Mouse (Mus musculus): ENCODE measurements at regions not wholly inside any gene's neighbourhood (a gene's known extent, or its start where the extent isn't known, plus 50 kb on each side); places are given as distances from the start of the nearest gene placed in this dataset.
A peak's percentile ranks its signal among the peaks of the same experiment; 100 is the strongest.

GRCm38 (mm10) chr12:99067962-99068361 lies 147.6 kb downstream of the Ttc8 start:
- H3K27ac ChIP-seq: no peak overlapping the region
- no peak for ATAC-seq (ENCODE audit: insufficient read depth, low FRiP score, low read depth)
- 40% methylated on average over 3 of the region's 3 CpGs for WGBS

GRCm38 (mm10) chr12:99073766-99074165 lies 153.4 kb downstream of the Ttc8 start:
- Histone ChIP-seq H3K27me3 (replicated peaks) (no peaks in the 10 kb centered on the region), H3K4me1 (no peaks in the 10 kb centered on the region)
- whole genome bisulfite sequencing: 86% methylated on average over 5 of the region's 5 CpGs

More at GRCm38 (mm10) chr12:99067962-99068361, 147.6 kb downstream of the Ttc8 start:
- no peaks in the 10 kb centered on the region for H3K27me3 ChIP-seq (replicated peaks)
- H3K4me3 ChIP-seq (replicated peaks): no peak overlapping the region
- H3K4me1 ChIP-seq: no peaks in the 10 kb centered on the region
- no peak overlapping the region for H3K4me2 ChIP-seq
- H3K36me3 ChIP-seq: no peaks in the 10 kb centered on the region
- no peak overlapping the region for H3K9ac ChIP-seq
- H3K9me3 ChIP-seq: no peaks in the 10 kb centered on the region

GRCm38 (mm10) chr12:99077366-99077765 lies 157.0 kb downstream of the Ttc8 start:
- H3K4me1 ChIP-seq: no peaks in the 10 kb centered on the region

More at GRCm38 (mm10) chr12:99073766-99074165, 153.4 kb downstream of the Ttc8 start:
- Histone ChIP-seq H3K27ac (no peak overlapping the region), H3K9me3 (no peaks in the 10 kb centered on the region), H3K4me2 (no peak overlapping the region), H3K36me3 (no peaks in the 10 kb centered on the region), H3K9ac (no peak overlapping the region), H3K4me3 (replicated peaks) (no peak overlapping the region)
- ATAC-seq (ENCODE audit: insufficient read depth, low FRiP score, low read depth): no peak

GRCm38 (mm10) chr12:99079873-99080272 lies 159.5 kb downstream of the Ttc8 start:
- no peaks in the 10 kb centered on the region for H3K9me3 ChIP-seq
- H3K9ac ChIP-seq: no peak overlapping the region
- H3K4me2 ChIP-seq: no peak overlapping the region
- no peak for ATAC-seq (ENCODE audit: insufficient read depth, low FRiP score, low read depth)
- H3K36me3 ChIP-seq: no peaks in the 10 kb centered on the region
- 0 out of 2 replicates have a peak, but pooled peaks cover 9% of the 10 kb centered on the region for H3K27me3 ChIP-seq (replicated peaks)
- H3K4me3 ChIP-seq (replicated peaks): no peak overlapping the region
- no peaks in the 10 kb centered on the region for H3K4me1 ChIP-seq
- WGBS: 90% methylated on average over 1 of the region's 1 CpGs
- H3K27ac ChIP-seq: no peak overlapping the region

More at GRCm38 (mm10) chr12:99077366-99077765, 157.0 kb downstream of the Ttc8 start:
- no peaks in the 10 kb centered on the region for H3K27me3 ChIP-seq (replicated peaks)
- no peaks in the 10 kb centered on the region for H3K36me3 ChIP-seq
- no peak overlapping the region for H3K4me2 ChIP-seq
- H3K9me3 ChIP-seq: no peaks in the 10 kb centered on the region
- H3K9ac ChIP-seq: no peak overlapping the region
- no peak overlapping the region for H3K4me3 ChIP-seq (replicated peaks)
- H3K27ac ChIP-seq: no peak overlapping the region
- ATAC-seq (ENCODE audit: insufficient read depth, low FRiP score, low read depth): no peak
- 47% methylated on average over 3 of the region's 3 CpGs for WGBS

DNA sequence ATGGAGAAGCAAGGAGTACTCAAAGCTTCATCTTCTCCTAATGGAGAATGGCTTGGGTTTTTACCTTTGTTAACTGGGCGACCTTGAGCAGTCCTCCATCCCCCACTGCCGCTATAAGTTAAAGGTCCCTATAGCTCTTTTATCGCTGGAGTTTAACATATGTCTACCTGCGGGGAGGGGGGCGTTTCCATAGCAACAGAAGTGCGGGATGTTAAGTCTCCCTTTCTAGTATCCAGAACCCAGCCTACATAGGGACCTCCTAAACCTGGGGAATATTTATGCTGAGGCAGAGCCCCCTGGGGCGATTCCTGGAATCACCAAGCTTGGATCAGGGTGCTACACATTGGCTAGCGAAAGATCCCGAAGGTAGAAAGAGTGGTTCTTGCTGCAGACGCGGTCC lies 163.2 kb downstream of the Ttc8 start:
- H3K4me2 ChIP-seq: no peak overlapping the region
- no peak overlapping the region for H3K4me3 ChIP-seq (replicated peaks)
- H3K27me3 ChIP-seq (replicated peaks): 0 out of 2 replicates have a peak, but pooled peaks cover 14% of the 10 kb centered on the region
- H3K4me1 ChIP-seq: no peaks in the 10 kb centered on the region
- WGBS: 37% methylated on average over 11 of the region's 11 CpGs
- H3K9me3 ChIP-seq: no peaks in the 10 kb centered on the region
- no peak for ATAC-seq (ENCODE audit: insufficient read depth, low FRiP score, low read depth)
- H3K9ac ChIP-seq: no peak overlapping the region
- H3K36me3 ChIP-seq: no peaks in the 10 kb centered on the region
- H3K27ac ChIP-seq: no peak overlapping the region

DNA sequence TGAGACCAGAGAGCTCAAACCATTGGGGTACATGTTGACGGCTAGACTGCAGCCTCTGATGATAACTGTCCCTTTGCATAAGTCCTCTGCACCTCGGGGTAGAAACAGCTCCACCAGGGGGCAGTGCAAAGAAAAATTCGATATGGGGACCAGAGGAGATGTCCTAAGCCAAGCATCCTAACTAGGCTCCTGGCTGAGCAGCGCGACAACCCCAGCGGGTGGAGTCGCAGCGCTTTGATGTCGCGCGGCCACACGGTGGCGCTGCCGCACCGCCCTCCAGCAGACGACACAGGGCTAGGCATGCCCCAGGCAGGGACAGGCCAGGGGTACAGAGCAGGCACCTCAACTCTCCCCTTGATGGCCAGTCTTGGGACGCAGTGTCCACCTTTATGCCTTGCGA lies 163.8 kb downstream of the Ttc8 start:
- 0 out of 2 replicates have a peak, but pooled peaks cover 18% of the 10 kb centered on the region for H3K27me3 ChIP-seq (replicated peaks)
- H3K9me3 ChIP-seq: no peaks in the 10 kb centered on the region
- H3K27ac ChIP-seq: no peak overlapping the region
- ATAC-seq (ENCODE audit: insufficient read depth, low FRiP score, low read depth): peak; percentile 79
- no peaks in the 10 kb centered on the region for H3K36me3 ChIP-seq
- no peaks in the 10 kb centered on the region for H3K4me1 ChIP-seq
- no peak overlapping the region for H3K4me2 ChIP-seq
- no peak overlapping the region for H3K4me3 ChIP-seq (replicated peaks)
- 3% methylated on average over 18 of the region's 18 CpGs for WGBS
- H3K9ac ChIP-seq: no peak overlapping the region

DNA sequence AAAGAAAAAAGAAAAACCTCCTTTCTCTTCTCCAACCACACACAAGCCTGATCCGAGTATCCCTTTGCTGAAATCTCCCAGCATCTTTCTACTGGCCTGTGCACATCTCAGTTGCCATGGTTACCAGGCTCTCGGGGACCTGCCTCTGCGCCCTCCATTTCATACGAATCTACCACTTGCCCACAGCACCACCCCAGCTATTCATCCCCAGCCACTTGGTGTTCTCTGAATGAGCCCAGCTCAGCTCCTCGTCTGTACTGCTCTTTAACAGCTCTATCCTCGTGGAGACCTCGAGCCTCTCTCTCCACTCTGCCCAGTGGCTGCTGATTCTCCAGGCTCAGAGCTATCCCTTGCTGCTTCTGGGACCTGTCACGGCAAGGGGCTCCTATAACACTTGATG lies 166.9 kb downstream of the Ttc8 start:
- WGBS: 62% methylated on average over 8 of the region's 8 CpGs

GRCm38 (mm10) chr12:99091770-99092169 lies 171.4 kb downstream of the Ttc8 start:
- WGBS: 73% methylated on average over 4 of the region's 4 CpGs
- Histone ChIP-seq H3K4me1 (no peaks in the 10 kb centered on the region), H3K27ac (no peak overlapping the region), H3K27me3 (replicated peaks) (0 out of 2 replicates have a peak, but pooled peaks cover 5% of the 10 kb centered on the region), H3K4me3 (replicated peaks) (no peak overlapping the region), H3K36me3 (no peaks in the 10 kb centered on the region), H3K9ac (no peak overlapping the region), H3K4me2 (no peak overlapping the region), H3K9me3 (no peaks in the 10 kb centered on the region)
- ATAC-seq (ENCODE audit: insufficient read depth, low FRiP score, low read depth): no peak

More for the DNA sequence above, 166.9 kb downstream of the Ttc8 start:
- Histone ChIP-seq H3K27me3 (replicated peaks) (0 out of 2 replicates have a peak, but pooled peaks cover 18% of the 10 kb centered on the region), H3K9ac (no peak overlapping the region), H3K4me3 (replicated peaks) (no peak overlapping the region), H3K4me1 (no peaks in the 10 kb centered on the region), H3K36me3 (no peaks in the 10 kb centered on the region), H3K9me3 (no peaks in the 10 kb centered on the region), H3K4me2 (no peak overlapping the region), H3K27ac (no peak overlapping the region)
- ATAC-seq (ENCODE audit: insufficient read depth, low FRiP score, low read depth): no peak

DNA sequence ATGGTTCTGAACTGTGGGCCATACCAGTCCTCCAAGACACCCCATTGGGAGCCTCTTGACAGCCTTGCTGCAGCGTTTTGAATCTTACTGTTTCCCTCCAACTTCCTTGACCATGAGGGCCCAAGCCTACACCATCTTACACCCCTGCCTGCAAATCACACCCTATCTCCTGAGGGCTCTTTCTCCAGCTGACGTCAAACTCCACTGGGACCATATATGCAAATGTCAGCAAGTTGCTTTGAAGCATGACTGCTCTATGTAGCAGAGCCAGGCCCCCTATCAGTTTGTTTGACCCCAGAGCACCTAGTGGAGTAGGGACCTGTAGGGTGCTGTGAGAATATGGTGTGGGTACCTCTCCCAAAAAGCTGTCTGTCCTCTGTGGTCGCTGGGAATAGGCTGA lies 172.8 kb downstream of the Ttc8 start:
- Histone ChIP-seq H3K4me1 (no peaks in the 10 kb centered on the region), H3K9ac (no peak overlapping the region), H3K9me3 (no peaks in the 10 kb centered on the region), H3K36me3 (no peaks in the 10 kb centered on the region), H3K4me2 (no peak overlapping the region), H3K27ac (no peak overlapping the region), H3K4me3 (replicated peaks) (no peak overlapping the region), H3K27me3 (replicated peaks) (0 out of 2 replicates have a peak, but pooled peaks cover 5% of the 10 kb centered on the region)
- WGBS: 66% methylated on average over 3 of the region's 3 CpGs
- no peak for ATAC-seq (ENCODE audit: insufficient read depth, low FRiP score, low read depth)

DNA sequence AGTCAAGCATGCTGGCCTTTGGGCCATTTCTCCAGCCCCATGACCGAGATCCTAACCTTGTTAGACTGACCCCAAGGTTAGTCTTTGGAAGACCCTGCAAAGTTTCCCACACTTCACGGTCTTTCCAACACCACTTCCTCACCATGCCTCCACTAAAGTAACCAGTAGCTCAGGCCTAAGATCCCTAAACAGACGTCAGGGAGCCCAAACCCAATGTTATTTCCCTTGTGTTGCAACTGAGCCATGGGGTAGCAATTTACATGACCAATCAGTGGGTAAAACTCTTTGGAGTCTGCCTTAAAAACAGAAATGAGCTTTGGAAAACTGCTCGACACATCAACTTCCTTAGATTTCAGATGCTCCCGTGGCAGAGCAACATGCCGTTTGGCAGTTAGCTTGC lies 173.6 kb downstream of the Ttc8 start:
- WGBS: 83% methylated on average over 6 of the region's 6 CpGs
- H3K27me3 ChIP-seq (replicated peaks): 0 out of 2 replicates have a peak, but pooled peaks cover 2% of the 10 kb centered on the region
- no peak overlapping the region for H3K27ac ChIP-seq
- no peaks in the 10 kb centered on the region for H3K9me3 ChIP-seq
- no peaks in the 10 kb centered on the region for H3K36me3 ChIP-seq
- ATAC-seq (ENCODE audit: insufficient read depth, low FRiP score, low read depth): no peak
- H3K9ac ChIP-seq: no peak overlapping the region
- H3K4me1 ChIP-seq: no peaks in the 10 kb centered on the region
- no peak overlapping the region for H3K4me3 ChIP-seq (replicated peaks)
- H3K4me2 ChIP-seq: no peak overlapping the region

- peak overlapping the region; percentile 62 for H3K27ac ChIP-seq
- WGBS: 28% methylated on average over 14 of the region's 14 CpGs
- no peaks in the 10 kb centered on the region for H3K9me3 ChIP-seq
- no peaks in the 10 kb centered on the region for H3K36me3 ChIP-seq
- no peaks in the 10 kb centered on the region for H3K27me3 ChIP-seq (replicated peaks)
- H3K9ac ChIP-seq: no peak overlapping the region
- H3K4me1 ChIP-seq: no peaks in the 10 kb centered on the region
- H3K4me2 ChIP-seq: no peak overlapping the region
- ATAC-seq (ENCODE audit: insufficient read depth, low FRiP score, low read depth): peak; percentile 56; the same call in 1 of the 2 replicates
- H3K4me3 ChIP-seq (replicated peaks): no peak overlapping the region
These were observed 176.7 kb downstream of the Ttc8 start for GRCm38 (mm10) chr12:99096930-99097617.

- ATAC-seq (ENCODE audit: insufficient read depth, low FRiP score, low read depth): peak; percentile 78
- no peak overlapping the region for H3K4me3 ChIP-seq (replicated peaks)
- 68% methylated on average over 17 of the region's 17 CpGs for WGBS
- no peak overlapping the region for H3K4me2 ChIP-seq
- H3K9me3 ChIP-seq: no peaks in the 10 kb centered on the region
- H3K27ac ChIP-seq: peak overlapping the region; percentile 62
- H3K4me1 ChIP-seq: no peaks in the 10 kb centered on the region
- H3K27me3 ChIP-seq (replicated peaks): no peaks in the 10 kb centered on the region
- no peaks in the 10 kb centered on the region for H3K36me3 ChIP-seq
- H3K9ac ChIP-seq: no peak overlapping the region
These were observed 177.3 kb downstream of the Ttc8 start for GRCm38 (mm10) chr12:99097618-99098066.

Measured in stomach, embryonic 15.5 days (tissue).